17 mouse cellular contexts compared by ENCODE assay signal in genomic region chr13:36484391-36484790, GRCm38 (mm10).
"Had no signal": no experiment of that assay in that cellular context is flagged by ENCODE, and none has a peak within 500 bp of the region (broad histone marks: within the 10 kb centered on the region; RNA-seq: fewer than 3 reads in every experiment).

No protein-coding gene starts in this region.

- H3K4me3 ChIP-seq: lung, embryonic 15.5 days; megakaryocyte, embryonic 14.5 days; midbrain, embryonic 13.5 days; midbrain, embryonic 15.5 days; neural tube, embryonic 12.5 days; stomach, embryonic 15.5 days had no signal

- H3K27ac ChIP-seq: lung, embryonic 15.5 days; macrophage; midbrain, embryonic 13.5 days; midbrain, embryonic 15.5 days; neural tube, embryonic 12.5 days; stomach, embryonic 15.5 days; stomach, postnatal 0 days had no signal

- H3K4me2 ChIP-seq: lung, embryonic 15.5 days; midbrain, embryonic 11.5 days; midbrain, embryonic 13.5 days; midbrain, embryonic 15.5 days; neural tube, embryonic 12.5 days; stomach, embryonic 15.5 days had no signal

- H3K4me1 ChIP-seq: lung, embryonic 15.5 days; midbrain, embryonic 13.5 days; midbrain, embryonic 15.5 days; neural tube, embryonic 12.5 days; stomach, embryonic 15.5 days had no signal

- H3K36me3 ChIP-seq: lung, embryonic 15.5 days; midbrain, embryonic 13.5 days; midbrain, embryonic 15.5 days; neural tube, embryonic 12.5 days; stomach, embryonic 15.5 days had no signal

- DNase-seq: lung, adult 2 months; lung, postnatal 14 days; lung, postnatal 36 days; right cerebral cortex, postnatal 14 days; thymus, adult 2 months; thymus, postnatal 25 days; thymus, postnatal 4 days had no signal

- ATAC-seq: lung, postnatal 0 days; midbrain, embryonic 13.5 days; midbrain, embryonic 15.5 days had no signal

- H3K27me3 ChIP-seq: lung, embryonic 15.5 days; megakaryocyte, embryonic 14.5 days; midbrain, embryonic 13.5 days; midbrain, embryonic 15.5 days; neural tube, embryonic 12.5 days; stomach, embryonic 15.5 days had no signal

- H3K9me3 ChIP-seq: lung, embryonic 15.5 days; midbrain, embryonic 13.5 days; midbrain, embryonic 15.5 days; neural tube, embryonic 12.5 days; stomach, embryonic 15.5 days had no signal

- H3K9ac ChIP-seq: lung, embryonic 15.5 days; midbrain, embryonic 13.5 days; midbrain, embryonic 15.5 days; neural tube, embryonic 12.5 days; stomach, embryonic 15.5 days had no signal
